Mouse (Mus musculus): ENCODE data around the gene Etv6.

Etv6 gene

DNA sequence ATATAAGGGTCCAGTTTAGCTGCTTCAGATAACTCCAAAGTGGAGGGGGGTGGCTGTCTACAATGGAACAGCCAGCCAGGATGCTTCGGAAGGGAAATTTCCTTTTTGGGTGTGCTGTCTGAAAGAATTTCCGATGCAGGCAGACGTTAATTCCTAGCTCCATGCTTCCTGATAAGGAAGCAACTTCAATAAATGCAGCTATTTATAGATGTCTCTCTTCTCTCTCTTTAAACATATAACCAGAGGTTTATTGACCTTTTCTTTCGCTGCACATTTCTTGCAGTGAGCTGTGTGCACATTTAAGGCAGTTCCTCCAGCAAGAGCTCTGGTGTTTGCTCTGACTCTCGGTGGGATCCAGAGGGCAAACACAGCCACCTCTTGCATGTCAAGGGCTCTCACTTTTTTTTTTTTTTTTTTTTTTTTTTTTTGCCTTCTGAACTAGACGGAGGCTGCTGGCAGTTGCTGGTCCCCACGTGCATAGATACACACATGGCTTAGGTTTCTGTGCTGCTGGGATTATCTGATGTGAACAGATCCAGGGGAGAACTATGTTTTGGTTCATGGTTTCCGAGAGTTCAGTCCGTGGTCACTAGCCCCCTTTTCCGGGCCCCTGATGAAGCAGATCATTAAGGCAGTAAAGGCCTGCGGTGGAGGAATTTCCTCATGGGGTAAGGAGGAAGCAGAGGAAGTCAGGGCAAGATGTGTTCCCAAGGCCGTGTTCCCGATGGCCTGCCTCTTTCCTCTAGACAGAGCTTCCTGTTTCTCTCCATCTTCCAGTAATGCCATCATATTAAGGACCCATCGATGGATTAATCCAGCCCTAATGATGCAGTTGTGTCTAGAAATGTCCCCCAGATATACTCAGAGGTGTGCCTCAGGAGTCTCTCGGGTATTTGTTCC lies 109.0 kb downstream of the Etv6 start:
- no peak for DNase-seq

GRCm38 (mm10) chr6:134147596-134148442 lies 112.3 kb downstream of the Etv6 start:
- no peak for DNase-seq

DNA sequence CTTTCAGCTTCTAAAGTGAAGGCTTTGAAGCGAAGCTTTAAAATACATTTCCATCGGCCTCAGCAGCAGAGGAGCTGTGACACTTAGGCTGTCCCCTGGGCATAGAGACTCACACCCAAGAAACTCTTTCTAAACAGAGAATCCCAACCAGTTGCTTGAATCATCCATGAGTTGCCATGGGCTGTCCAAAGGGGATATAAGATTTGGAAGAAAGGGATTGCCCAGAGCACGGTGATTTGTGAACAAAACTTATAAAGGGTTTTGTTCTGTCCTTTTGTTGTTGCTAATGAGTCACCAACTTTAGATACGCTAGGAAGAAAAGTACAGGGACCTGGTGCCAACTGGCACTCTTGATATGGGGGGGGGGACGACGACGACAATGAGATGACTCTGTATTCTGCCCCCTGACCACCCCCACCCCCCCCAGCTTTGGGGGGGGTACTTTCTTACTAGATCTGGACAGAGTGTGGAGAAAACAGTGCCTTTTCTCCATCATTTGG lies 113.0 kb downstream of the Etv6 start:
- no peak for DNase-seq

- no peak for DNase-seq
Measured at GRCm38 (mm10) chr6:134149606-134150005, 114.1 kb downstream of the Etv6 start.

GRCm38 (mm10) chr6:134151022-134151680 lies 115.7 kb downstream of the Etv6 start:
- DNase-seq = no peak

DNA sequence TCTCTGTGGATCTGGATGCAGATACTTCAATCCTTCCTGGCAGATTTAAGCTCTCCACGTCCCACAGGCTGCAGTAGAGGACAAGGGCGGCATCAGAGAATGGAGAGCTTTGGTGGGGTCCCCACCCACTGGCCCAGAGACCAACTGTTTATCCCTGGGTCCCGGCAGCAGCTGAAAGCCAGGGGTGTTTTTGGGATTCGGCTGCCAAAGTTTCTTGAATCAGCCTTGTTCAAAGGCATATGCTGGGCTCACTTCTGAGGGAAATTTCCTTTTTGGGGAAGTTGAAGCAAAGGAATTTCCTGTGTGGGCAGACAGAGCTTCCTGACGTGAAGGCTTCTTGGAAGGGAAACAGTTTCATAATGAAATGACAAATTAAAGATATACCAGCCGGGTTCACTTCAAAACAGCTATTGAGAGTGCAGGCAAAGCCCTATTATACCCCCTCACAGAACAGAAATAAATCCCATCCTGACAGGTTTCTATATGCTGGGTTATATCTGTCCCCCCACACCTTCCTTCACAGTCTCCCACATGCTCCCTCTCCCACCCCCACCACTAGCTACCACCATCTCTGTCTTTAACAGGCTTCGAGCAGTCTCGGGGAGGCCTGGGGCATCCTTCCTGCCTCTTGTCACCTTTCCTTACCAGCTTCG lies 116.5 kb downstream of the Etv6 start:
- DNase-seq = no peak

DNA sequence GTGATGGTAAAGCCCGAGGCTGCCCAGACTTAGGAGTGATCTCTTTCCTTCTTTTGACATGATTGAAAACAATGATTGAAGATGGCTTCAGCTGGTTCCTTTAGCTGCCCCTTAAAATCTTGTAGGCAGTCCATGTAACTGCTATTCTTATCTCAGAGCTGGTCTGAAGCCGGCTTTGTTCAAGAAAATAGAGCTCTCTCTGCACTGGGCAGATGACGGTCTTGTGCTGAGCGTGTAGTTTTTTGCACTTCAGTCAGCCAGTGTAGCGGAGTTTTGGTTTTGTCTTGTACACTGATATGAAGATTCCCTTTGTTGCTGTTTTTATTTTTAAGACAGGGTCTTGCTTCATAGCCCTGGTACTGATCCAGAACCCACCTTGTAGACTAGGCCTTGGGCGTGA lies 117.0 kb downstream of the Etv6 start:
- DNase-seq = no peak

DNA sequence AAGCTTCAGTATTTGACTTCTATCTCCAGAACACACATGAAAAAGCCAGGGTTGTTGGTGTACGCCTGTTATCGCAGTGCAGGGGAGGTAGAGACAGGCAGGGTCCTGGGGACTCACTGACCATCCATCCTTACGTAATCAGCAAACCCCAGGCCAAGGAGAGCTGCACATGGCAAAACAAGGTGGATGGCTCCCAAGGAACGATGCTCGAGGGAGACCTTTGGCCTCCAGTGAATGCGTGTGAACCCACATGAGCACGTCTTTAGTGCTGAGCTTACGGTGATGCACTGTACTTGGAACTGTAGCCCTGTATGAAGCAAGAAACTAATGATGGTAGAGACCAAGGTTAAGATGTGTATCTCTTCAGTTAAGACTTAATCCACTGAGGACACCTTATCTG lies 119.2 kb downstream of the Etv6 start:
- DNase-seq = no peak

- DNase-seq = no peak
Measured at GRCm38 (mm10) chr6:134155900-134156623, 120.6 kb downstream of the Etv6 start.

DNA sequence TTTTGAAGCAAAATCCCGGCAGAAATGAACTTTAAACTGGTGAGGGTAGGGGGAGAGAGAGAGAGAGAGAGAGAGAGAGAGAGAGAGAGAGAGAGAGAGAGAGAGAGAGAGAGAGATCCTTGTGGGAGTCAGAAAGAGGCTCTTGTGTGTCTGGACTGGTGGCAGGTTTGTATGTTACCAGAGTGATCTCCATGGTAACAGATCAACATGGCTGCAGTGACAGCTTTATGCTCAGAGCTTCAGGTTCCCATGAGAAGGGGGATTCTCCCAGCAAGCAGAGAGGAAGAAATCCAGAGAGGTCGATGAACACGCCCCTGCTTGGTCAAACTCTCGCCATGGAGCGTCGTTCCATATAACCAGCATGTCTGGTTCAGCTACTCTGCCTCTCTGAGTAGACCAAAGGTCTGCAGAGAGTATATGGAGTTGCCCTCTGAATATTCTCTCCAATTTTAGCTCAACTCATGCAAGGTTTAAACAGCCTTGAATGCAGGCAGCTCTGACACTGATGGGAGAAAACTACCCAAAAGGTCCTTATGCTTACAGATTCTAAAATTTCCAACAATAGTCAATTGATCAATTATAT lies 122.1 kb downstream of the Etv6 start:
- DNase-seq = no peak

GRCm38 (mm10) chr6:134158201-134158600 lies 122.7 kb downstream of the Etv6 start:
- no peak for DNase-seq

GRCm38 (mm10) chr6:134159672-134160071 lies 124.2 kb downstream of the Etv6 start:
- DNase-seq = no peak

- DNase-seq = no peak
Measured at GRCm38 (mm10) chr6:134161040-134161439, 125.5 kb downstream of the Etv6 start.

DNA sequence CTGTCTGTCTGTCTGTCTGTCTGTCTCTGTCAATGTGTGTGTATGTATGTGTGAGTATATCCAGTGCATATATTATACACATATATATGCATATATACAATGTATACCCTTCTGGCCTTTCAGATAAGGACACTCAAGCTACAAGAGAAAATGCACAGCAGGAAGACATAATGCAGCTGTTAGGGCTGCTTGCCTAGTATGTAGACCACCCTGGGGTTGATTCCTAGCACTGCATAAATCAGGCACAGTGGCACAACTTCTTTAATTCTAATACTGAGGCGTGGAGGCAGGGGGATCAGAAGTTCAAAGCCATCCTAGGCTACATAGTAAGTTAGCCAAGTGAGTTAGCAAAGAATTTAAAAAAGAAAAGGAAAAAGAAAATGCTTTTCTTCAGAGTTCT lies 127.8 kb downstream of the Etv6 start:
- DNase-seq = no peak

- no peak for DNase-seq
Measured at GRCm38 (mm10) chr6:134164356-134164755, 128.9 kb downstream of the Etv6 start.

DNA sequence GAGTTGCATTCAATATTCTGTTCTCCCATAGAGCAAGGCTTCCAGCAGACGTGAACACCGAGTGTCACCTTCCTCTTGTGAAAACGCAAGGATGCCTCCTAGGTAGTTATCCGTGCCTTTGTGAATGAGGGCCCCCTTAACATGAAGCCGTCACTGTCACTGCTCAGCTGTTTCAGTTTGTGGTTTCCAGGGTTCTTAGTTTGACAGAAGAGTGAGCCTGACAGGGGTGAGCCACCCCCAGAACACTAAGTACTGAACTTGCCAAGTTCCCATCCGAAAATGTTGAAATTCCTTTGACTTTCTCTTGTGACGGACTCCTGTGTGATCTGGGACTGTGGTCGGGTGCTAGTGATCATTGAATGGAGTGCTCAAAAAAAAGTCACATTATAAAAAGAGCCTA lies 129.5 kb downstream of the Etv6 start:
- no peak for DNase-seq

DNA sequence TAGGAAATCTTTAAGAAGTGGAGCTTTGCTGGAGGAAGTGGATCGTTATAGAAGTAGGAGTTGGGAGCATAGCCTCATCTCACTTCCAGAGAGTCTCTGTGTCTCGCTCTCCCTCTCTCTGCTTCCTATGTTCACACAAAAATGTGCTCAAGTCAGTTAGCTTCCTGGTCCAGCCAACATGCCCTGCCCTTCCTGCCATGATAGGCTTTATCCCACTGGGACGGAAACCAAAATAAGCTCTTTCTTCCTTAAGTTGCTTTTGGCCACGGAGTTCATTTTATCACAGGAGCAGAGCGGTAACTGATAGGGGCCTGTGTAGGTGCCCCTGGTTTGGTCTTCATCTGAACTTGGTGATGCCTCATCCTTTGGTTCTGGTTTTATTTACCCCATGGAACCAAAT lies 132.5 kb downstream of the Etv6 start:
- no peak for DNase-seq

- DNase-seq = no peak
Measured at GRCm38 (mm10) chr6:134168799-134169198, 133.3 kb downstream of the Etv6 start.

- DNase-seq = no peak
Measured at GRCm38 (mm10) chr6:134171235-134171634, 135.7 kb downstream of the Etv6 start.

- peak; percentile 40 for DNase-seq
Measured at GRCm38 (mm10) chr6:134171906-134172728, 136.6 kb downstream of the Etv6 start.

DNA sequence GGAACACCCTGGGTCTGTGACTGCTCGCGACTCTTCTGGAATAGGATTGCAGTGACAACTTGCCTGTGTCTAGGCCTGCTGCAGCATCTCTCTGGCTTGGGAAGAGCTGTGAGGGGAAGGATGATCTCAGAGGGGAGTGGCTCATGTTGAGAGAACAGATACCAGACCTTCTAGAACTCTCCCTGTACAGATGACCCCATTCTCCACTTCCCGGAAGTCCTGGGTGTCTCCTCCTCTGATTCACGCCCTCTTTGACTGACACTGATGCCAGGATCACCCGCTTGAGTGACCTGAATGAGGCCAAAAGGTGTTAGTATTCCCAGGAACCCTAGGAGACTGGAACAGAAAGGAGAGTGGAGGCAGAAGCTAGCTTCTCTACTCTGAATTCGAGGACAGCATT lies 137.9 kb downstream of the Etv6 start:
- DNase-seq = no peak
